Mouse (Mus musculus): ENCODE measurements around the gene Btbd11. TPM values are rescaled to one million over a fixed set of nuclear protein-coding genes. Genes with fewer than 3 reads are reported as not detected.

Gene Btbd11
- polyA plus RNA-seq, 1 experiment from 2014 or later, result 1.2 TPM

DNA sequence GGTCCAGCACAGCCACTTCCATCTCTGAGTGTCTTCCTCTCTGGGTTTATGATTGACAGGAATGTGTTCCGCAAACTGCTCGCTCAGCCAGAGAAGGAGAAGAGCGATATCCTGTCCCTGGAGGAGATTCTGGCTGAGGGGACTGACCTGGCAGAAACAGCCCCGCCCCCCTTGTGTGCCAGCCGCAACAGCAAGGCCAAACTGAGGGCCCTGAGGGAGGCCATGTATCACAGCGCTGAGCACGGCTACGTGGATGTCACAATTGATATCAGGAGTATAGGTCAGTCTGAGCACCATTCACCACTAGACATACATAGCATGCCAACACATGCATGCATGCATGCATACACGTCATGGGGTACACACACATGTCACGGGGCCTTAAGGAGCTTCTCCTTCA is 245.4 kb downstream of the Btbd11 start:
- ATAC-seq (ENCODE audit: insufficient number of reproducible peaks, low FRiP score), result no peak
- Histone ChIP-seq H3K4me2 (no peak overlapping the region), H3K4me1 (replicated peaks) (no peaks in the 10 kb centered on the region), H3K27me3 (replicated peaks) (no peaks in the 10 kb centered on the region), H3K9me3 (replicated peaks) (no peaks in the 10 kb centered on the region), H3K9ac (no peak overlapping the region), H3K27ac (ENCODE audit: poor library complexity, severe bottlenecking) (no peak overlapping the region), H3K4me3 (no peak overlapping the region), H3K36me3 (no peaks in the 10 kb centered on the region)
- 76% methylated on average over 10 of the region's 10 CpGs for WGBS

DNA sequence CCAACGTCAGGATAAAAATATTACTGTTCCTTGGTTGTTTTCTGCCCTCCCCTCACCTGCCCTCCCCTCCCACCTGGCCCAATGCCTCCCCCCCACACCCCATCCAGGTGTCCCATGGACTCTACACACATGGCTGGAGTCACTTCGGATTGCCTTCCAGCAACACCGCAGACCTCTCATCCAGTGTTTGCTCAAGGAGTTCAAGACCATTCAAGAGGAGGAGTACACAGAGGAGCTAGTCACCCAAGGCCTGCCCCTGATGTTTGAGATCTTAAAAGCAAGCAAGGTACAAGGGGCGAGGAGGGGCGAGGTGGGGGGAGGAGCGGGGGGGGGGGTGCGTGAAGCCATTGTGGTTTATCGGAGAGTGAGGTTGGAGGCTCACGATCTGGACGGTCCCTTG is 247.0 kb downstream of the Btbd11 start:
- Histone ChIP-seq H3K27me3 (replicated peaks) (no peaks in the 10 kb centered on the region), H3K4me2 (no peak overlapping the region), H3K27ac (ENCODE audit: poor library complexity, severe bottlenecking) (no peak overlapping the region), H3K9me3 (replicated peaks) (no peaks in the 10 kb centered on the region), H3K9ac (no peak overlapping the region), H3K36me3 (no peaks in the 10 kb centered on the region), H3K4me3 (no peak overlapping the region), H3K4me1 (replicated peaks) (no peaks in the 10 kb centered on the region)
- no peak for ATAC-seq (ENCODE audit: insufficient number of reproducible peaks, low FRiP score)
- WGBS, result 89% methylated on average over 10 of the region's 10 CpGs

DNA sequence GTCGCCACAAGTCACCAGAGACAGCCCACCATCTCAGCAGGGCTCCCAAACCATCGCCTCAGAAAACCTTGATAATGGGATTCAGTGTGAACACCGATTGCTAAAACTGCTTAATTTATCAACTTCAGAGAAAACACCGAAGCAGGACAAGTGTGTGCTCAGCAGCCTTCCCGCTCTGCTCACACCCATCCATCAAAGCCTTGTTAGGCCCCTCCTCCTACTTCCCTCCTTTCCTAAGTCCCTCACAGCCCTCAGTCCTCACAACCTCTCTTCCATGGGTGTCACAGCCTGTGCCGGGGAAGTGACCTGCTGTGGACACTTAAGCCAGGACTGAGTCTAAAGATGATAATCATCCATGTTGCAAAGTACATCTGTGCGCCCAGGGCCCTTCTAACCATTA is 251.0 kb downstream of the Btbd11 start:
- H3K4me2 ChIP-seq, result no peak overlapping the region
- WGBS, result 22% methylated on average over 7 of the region's 7 CpGs

DNA sequence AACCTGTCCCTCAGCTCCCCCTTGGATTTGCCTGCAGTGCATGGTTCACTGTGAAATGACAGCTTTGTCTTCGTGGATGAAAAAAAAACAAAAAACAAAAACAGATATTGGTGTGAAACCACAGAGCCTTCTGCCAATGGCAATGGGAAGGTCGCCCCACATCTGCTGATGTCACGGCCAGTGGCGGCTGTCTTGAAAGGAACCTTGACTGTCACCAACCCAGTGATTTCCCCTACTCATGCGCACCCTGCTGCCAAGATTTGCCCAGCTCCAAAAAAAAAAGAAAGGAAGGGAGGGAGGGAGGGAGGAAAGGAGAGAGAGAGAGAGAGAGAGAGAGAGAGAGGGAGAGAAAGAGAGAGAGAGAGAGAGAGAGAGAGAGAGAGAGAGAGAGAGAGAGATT is 251.5 kb downstream of the Btbd11 start:
- no peaks in the 10 kb centered on the region for H3K27me3 ChIP-seq (replicated peaks)
- no peak overlapping the region for H3K9ac ChIP-seq
- H3K9me3 ChIP-seq (replicated peaks), result no peaks in the 10 kb centered on the region
- H3K4me3 ChIP-seq, result no peak overlapping the region
- no peak overlapping the region for H3K4me2 ChIP-seq
- no peaks in the 10 kb centered on the region for H3K4me1 ChIP-seq (replicated peaks)
- WGBS, result 52% methylated on average over 5 of the region's 5 CpGs
- H3K27ac ChIP-seq (ENCODE audit: poor library complexity, severe bottlenecking), result no peak overlapping the region
- no peaks in the 10 kb centered on the region for H3K36me3 ChIP-seq
- ATAC-seq (ENCODE audit: insufficient number of reproducible peaks, low FRiP score), result no peak

More for the DNA sequence above, 251.0 kb downstream of the Btbd11 start:
- no peaks in the 10 kb centered on the region for H3K27me3 ChIP-seq (replicated peaks)
- H3K9me3 ChIP-seq (replicated peaks), result no peaks in the 10 kb centered on the region
- H3K9ac ChIP-seq, result no peak overlapping the region
- H3K27ac ChIP-seq (ENCODE audit: poor library complexity, severe bottlenecking), result no peak overlapping the region
- H3K36me3 ChIP-seq, result no peaks in the 10 kb centered on the region
- H3K4me1 ChIP-seq (replicated peaks), result no peaks in the 10 kb centered on the region
- no peak for ATAC-seq (ENCODE audit: insufficient number of reproducible peaks, low FRiP score)
- no peak overlapping the region for H3K4me3 ChIP-seq

DNA sequence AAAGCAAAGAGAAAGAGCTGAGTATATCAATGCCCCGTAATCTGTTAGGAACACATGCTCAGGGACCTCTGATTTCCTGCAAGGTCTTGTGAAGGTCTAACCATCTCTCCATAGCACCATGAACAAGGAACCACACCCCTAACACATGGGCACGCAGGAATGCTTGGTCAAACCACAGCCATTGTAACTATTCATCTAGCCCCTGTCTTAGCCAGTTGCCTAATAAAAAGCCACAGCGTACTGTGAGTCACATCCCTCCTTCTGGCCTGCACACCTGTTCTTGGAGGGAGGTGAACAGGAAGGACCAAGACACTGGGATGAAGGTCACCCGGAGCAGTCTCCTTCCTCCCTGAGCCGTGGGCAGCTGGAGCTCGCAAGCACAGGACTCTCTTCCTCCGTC is 253.0 kb downstream of the Btbd11 start:
- Histone ChIP-seq H3K9me3 (replicated peaks) (no peaks in the 10 kb centered on the region), H3K4me3 (no peak overlapping the region), H3K4me1 (replicated peaks) (no peaks in the 10 kb centered on the region), H3K9ac (no peak overlapping the region), H3K4me2 (no peak overlapping the region), H3K36me3 (no peaks in the 10 kb centered on the region), H3K27ac (ENCODE audit: poor library complexity, severe bottlenecking) (no peak overlapping the region), H3K27me3 (replicated peaks) (no peaks in the 10 kb centered on the region)
- WGBS, result 83% methylated on average over 7 of the region's 7 CpGs
- ATAC-seq (ENCODE audit: insufficient number of reproducible peaks, low FRiP score), result no peak

DNA sequence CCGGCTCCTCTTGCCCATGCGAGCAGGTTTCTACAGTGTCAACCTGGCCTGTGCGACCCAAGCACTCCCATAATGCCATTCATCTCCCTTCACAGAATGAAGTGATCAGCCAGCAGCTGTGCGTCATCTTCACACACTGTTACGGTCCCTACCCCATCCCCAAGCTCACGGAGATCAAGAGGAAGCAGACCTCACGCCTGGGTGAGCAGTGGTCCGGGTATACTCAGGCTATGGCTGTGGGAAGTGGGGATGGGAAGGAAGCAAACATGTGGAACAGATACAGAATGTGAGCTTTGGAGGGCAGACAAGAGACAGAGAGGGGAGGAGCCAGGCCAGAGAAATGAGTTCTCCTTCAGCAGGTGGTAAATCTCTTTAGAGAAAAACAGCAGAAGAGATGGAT is 253.8 kb downstream of the Btbd11 start:
- Histone ChIP-seq H3K27ac (ENCODE audit: poor library complexity, severe bottlenecking) (no peak overlapping the region), H3K36me3 (no peaks in the 10 kb centered on the region), H3K9me3 (replicated peaks) (no peaks in the 10 kb centered on the region), H3K27me3 (replicated peaks) (no peaks in the 10 kb centered on the region), H3K4me3 (no peak overlapping the region), H3K4me2 (no peak overlapping the region), H3K9ac (no peak overlapping the region), H3K4me1 (replicated peaks) (no peaks in the 10 kb centered on the region)
- WGBS, result 80% methylated on average over 8 of the region's 8 CpGs
- no peak for ATAC-seq (ENCODE audit: insufficient number of reproducible peaks, low FRiP score)

DNA sequence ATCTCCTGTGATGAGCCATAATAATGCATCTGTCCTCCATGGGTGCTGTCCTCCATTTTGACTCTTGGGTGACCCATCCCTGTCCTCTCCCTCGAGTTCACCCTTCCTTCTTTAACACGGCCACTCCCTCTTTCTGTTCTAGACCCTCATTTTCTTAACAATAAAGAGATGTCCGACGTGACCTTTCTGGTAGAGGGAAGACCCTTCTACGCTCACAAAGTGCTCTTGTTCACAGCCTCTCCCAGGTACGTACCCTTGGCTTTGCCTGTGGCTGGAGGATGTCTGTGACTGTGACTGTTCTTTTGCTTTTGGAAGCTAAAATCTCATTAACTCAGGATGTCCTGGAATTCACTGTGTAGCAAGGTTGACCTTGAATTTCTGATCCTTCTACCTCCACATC is 258.7 kb downstream of the Btbd11 start:
- H3K9me3 ChIP-seq (replicated peaks), result no peaks in the 10 kb centered on the region
- 79% methylated on average over 6 of the region's 6 CpGs for WGBS
- no peaks in the 10 kb centered on the region for H3K36me3 ChIP-seq

DNA sequence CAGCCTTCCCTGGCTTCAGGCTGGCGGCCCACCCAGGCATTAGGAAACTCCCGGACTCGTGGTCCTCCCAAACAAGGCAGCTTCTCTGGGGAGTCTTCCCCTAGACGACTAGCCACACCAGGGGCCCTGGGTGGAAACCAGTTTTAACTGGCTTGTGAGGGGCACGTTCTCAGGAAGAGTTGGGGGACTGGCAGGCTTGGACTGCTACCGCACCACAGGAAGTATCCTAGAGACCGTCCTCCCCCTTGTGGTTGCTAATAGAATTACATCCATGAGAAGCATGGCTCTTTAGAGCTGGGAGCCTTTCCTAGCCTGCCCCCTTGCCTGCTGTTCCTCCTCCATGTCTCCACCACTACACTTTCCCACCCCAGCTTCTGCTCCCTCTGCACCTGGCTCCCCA is 265.1 kb downstream of the Btbd11 start:
- Histone ChIP-seq H3K9me3 (replicated peaks) (no peaks in the 10 kb centered on the region), H3K27ac (ENCODE audit: poor library complexity, severe bottlenecking) (no peak overlapping the region), H3K4me2 (peak overlapping the region; percentile 21; the same call in 1 of the 2 replicates), H3K36me3 (no peaks in the 10 kb centered on the region), H3K27me3 (replicated peaks) (no peaks in the 10 kb centered on the region; the same call in 1 of the 2 replicates), H3K9ac (no peak overlapping the region), H3K4me3 (no peak overlapping the region), H3K4me1 (replicated peaks) (peaks cover 18% of the 10 kb centered on the region)
- WGBS, result 26% methylated on average over 7 of the region's 7 CpGs
- ATAC-seq (ENCODE audit: insufficient number of reproducible peaks, low FRiP score), result no peak

More for the DNA sequence above, 258.7 kb downstream of the Btbd11 start:
- no peak overlapping the region for H3K27ac ChIP-seq (ENCODE audit: poor library complexity, severe bottlenecking)
- H3K27me3 ChIP-seq (replicated peaks), result 0 out of 2 replicates have a peak, but pooled peaks cover 3% of the 10 kb centered on the region
- no peak overlapping the region for H3K9ac ChIP-seq
- H3K4me1 ChIP-seq (replicated peaks), result no peaks in the 10 kb centered on the region
- no peak overlapping the region for H3K4me2 ChIP-seq
- no peak overlapping the region for H3K4me3 ChIP-seq
- no peak for ATAC-seq (ENCODE audit: insufficient number of reproducible peaks, low FRiP score)

DNA sequence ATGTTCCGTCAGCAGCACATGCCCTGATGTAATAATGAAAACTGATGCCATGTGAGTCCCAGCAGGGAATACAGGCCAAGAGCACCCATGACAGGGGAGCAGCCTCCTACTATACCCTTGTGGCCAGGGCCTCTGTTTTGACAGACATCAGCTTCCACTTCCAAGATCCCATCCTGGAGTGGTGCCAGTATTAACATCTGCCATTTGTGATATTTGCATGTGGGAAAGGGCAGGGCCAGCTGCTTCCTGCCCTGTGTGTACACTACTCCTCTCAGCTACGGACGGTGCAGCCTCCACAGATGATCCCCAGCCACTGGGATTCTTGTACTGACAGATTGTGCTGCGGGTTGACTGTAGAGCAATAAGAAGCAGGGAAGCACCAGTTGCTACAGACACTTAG is 269.3 kb downstream of the Btbd11 start:
- WGBS, result 43% methylated on average over 4 of the region's 4 CpGs
- Histone ChIP-seq H3K4me1 (replicated peaks) (peaks cover 20% of the 10 kb centered on the region), H3K36me3 (no peaks in the 10 kb centered on the region), H3K9ac (no peak overlapping the region), H3K27ac (ENCODE audit: poor library complexity, severe bottlenecking) (peak overlapping the region; percentile 45), H3K9me3 (replicated peaks) (0 out of 2 replicates have a peak, but pooled peaks cover 3% of the 10 kb centered on the region), H3K4me2 (no peak overlapping the region), H3K4me3 (no peak overlapping the region), H3K27me3 (replicated peaks) (no peaks in the 10 kb centered on the region; the same call in 1 of the 2 replicates)
- peak; percentile 81 for ATAC-seq (ENCODE audit: insufficient number of reproducible peaks, low FRiP score)

DNA sequence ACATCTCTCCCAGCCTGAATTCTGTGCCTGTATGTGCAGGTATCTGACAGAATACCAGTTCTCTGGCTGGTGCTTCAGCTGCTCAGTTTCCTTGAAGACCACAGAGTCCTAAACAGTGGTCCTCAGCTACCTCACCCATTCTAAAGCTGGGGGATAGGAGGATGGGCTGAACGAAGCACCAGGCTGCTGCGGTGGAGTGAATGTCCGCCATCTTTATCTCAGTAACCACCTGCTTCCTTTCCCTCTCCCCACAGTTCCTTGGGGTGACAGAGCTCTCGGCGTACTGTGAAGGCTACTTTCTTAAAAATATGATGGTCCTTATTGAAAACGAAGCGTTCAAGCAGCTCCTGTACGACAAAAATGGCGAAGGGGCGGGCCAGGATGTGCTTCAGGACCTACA is 271.3 kb downstream of the Btbd11 start:
- Histone ChIP-seq H3K4me2 (no peak overlapping the region), H3K27me3 (replicated peaks) (no peaks in the 10 kb centered on the region; the same call in 1 of the 2 replicates), H3K4me1 (replicated peaks) (peaks cover 20% of the 10 kb centered on the region), H3K4me3 (no peak overlapping the region), H3K36me3 (no peaks in the 10 kb centered on the region), H3K9me3 (replicated peaks) (0 out of 2 replicates have a peak, but pooled peaks cover 3% of the 10 kb centered on the region), H3K9ac (no peak overlapping the region), H3K27ac (ENCODE audit: poor library complexity, severe bottlenecking) (no peak overlapping the region)
- 83% methylated on average over 10 of the region's 10 CpGs for WGBS
- ATAC-seq (ENCODE audit: insufficient number of reproducible peaks, low FRiP score), result no peak

DNA sequence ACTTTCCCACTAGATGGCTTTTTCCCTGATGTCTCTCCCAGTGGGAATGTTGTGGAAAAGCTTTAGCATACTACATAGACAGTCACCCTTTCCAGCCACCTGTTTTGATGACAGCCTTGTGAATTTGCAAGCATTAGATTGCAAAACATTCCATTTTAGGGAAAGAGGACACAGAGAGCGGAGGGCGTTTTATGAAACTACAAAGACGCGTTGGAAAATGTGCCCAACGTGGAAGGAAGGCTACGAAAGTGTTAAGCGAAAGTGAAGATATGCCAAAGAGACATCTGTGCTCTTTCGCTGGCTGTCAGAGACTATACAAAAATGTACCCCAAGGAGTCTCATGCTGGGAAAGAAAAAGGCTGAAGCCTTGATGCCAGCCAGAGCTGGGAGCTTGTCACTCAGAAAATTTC is 286.9 kb downstream of the Btbd11 start:
- no peak overlapping the region for H3K4me2 ChIP-seq
- H3K9me3 ChIP-seq (replicated peaks), result peaks cover 8% of the 10 kb centered on the region; the same call in 1 of the 2 replicates
- H3K4me1 ChIP-seq (replicated peaks), result no peaks in the 10 kb centered on the region
- H3K4me3 ChIP-seq, result no peak overlapping the region
- no peak for ATAC-seq (ENCODE audit: insufficient number of reproducible peaks, low FRiP score)
- 80% methylated on average over 8 of the region's 8 CpGs for WGBS
- H3K36me3 ChIP-seq, result no peaks in the 10 kb centered on the region
- H3K27ac ChIP-seq (ENCODE audit: poor library complexity, severe bottlenecking), result no peak overlapping the region
- H3K9ac ChIP-seq, result no peak overlapping the region
- no peaks in the 10 kb centered on the region for H3K27me3 ChIP-seq (replicated peaks)

DNA sequence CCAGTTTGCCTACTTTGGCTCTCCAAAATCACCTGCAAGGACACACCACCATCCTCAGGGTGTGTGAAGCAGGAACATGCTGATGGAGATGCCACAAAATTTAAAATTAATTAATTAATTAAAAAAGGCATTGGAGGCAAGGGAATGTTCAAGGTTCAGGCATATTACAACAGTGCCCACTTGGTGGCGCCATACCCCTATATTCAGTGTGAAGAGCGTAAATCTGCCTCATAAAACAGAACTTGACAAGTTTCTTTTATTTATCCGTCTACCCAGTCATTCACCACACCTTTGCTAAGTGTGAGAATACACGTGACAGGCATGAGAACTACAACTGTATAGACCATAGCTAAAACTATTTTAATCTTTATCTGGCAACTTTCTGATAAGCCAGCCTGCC is 292.0 kb downstream of the Btbd11 start:
- no peak for ATAC-seq (ENCODE audit: insufficient number of reproducible peaks, low FRiP score)
- no peaks in the 10 kb centered on the region for H3K9me3 ChIP-seq (replicated peaks)
- 20% methylated on average over 4 of the region's 4 CpGs for WGBS
- H3K27ac ChIP-seq (ENCODE audit: poor library complexity, severe bottlenecking), result no peak overlapping the region
- H3K4me3 ChIP-seq, result no peak overlapping the region
- no peaks in the 10 kb centered on the region for H3K36me3 ChIP-seq
- no peaks in the 10 kb centered on the region for H3K4me1 ChIP-seq (replicated peaks)
- H3K4me2 ChIP-seq, result no peak overlapping the region
- no peaks in the 10 kb centered on the region for H3K27me3 ChIP-seq (replicated peaks)
- H3K9ac ChIP-seq, result no peak overlapping the region

Measured in heart, embryonic 12.5 days (tissue).